Mouse (Mus musculus) lung, postnatal 0 days (tissue): ENCODE measurements around the gene Camta1.

Source experiments
- CTCF ChIP-seq: IDR thresholded peaks from 2 replicates; pipeline ENCODE4 v1.5.1; 2016; ENCODE audit warnings: antibody characterized with exemption, mild to moderate bottlenecking
- EP300 ChIP-seq: IDR thresholded peaks from 2 replicates; pipeline ENCODE4 v1.6.1; 2016; ENCODE audit warnings: antibody characterized with exemption, mild to moderate bottlenecking, control low read depth

DNA sequence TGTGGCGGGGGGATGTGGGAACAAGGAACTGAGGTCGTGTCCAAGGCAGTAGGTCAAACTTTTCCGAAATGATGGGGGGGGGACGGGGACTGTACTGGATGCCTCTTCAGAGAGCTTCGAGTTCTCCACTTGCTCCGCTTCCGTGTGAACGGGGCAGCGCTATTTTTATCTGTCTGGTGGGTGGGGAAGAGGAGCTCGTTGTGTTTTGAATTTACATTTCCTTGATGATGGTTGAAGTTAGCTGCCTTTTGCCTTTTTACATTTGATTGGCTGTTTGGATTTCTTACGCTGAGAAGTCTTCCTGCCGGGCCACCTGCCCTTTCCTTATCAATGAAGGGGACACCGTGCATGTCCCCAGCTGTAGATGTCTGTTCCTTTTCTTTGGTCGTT is 923.6 kb downstream of the Camta1 start:
- no peak for TF ChIP-seq CTCF
- TF ChIP-seq EP300: no peak
